Mouse (Mus musculus): ENCODE results near the gene Lgals3. TPM values are rescaled to one million over a fixed set of nuclear protein-coding genes. Genes with fewer than 3 reads are reported as not detected.

Gene Lgals3
- polyA plus RNA-seq, 1 experiment from 2014 or later: 43.7 TPM

DNA sequence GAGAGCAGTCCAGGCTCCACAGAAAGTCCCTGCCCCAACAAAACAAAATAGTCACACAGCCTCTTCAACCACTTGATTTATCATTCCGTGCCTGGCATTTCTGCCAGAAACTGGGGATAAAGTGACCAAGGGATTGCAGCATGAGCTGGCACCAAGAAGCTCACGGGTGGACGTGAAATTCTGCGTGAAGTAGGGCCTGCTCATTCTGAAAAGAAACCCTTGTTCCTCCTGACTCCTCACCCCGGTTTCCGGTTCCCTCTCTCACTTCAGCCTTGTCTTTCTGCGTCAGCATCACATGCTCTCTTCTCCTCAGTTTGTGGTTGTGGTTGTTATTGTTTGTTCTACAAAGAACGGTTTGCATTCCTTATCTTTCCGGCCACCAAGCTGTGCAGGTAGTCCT lies 5.7 kb upstream of the Lgals3 start:
- no peaks in the 10 kb centered on the region for H3K36me3 ChIP-seq (ENCODE audit: control insufficient read depth, insufficient read depth, low read length)
- 78% methylated on average over 9 of the region's 9 CpGs for WGBS

DNA sequence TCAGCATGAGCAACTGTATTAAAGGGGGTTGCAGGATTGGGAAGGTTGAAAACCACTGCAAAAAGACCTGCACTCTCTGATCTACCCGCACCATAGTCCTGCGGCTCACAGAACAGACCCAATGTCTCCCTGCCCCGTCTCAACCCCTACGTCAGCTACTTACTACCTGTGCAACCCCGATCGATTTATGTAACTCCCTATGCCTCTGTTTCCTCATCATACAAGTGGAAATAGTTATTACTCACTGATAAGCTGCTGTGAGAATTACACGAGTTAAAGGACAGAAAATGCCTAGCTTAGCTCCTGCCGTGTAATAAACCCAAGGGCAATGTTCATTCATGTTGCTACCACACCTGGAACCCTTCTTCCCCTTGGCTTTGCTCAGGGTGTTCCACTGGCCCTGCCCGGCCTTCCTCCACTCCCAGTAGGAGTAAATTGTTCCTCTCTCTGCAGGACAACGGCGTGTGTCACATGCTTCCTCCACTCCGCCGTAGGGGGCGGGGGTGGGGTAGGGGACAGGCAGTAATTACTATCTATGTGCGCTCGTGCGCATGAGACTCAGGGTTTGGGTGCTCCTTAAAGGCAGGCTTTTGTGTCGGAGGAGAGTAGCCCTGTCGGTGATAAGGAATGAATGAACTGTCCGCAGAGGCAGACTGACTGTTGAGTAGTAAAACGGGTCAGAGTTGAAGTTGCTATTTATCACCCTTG lies 2.7 kb upstream of the Lgals3 start:
- ATAC-seq: peak; percentile 93
- Histone ChIP-seq H3K27ac (ENCODE audit: low read length) (peak overlapping the region; percentile 87), H3K27me3 (replicated peaks; ENCODE audit: control insufficient read depth, insufficient read depth, low read length) (no peaks in the 10 kb centered on the region), H3K4me2 (ENCODE audit: low read depth, low read length) (peak overlapping the region; percentile 21; the same call in 1 of the 2 replicates), H3K9me3 (ENCODE audit: control insufficient read depth, low read length) (no peaks in the 10 kb centered on the region), H3K9ac (ENCODE audit: low read depth, low read length) (0 out of 2 replicates have a peak overlapping the region, but pooled peaks have one; percentile 31), H3K4me3 (ENCODE audit: low read length) (0 out of 2 replicates have a peak overlapping the region, but pooled peaks have one; percentile 3), H3K36me3 (ENCODE audit: control insufficient read depth, insufficient read depth, low read length) (no peaks in the 10 kb centered on the region), H3K4me1 (ENCODE audit: control insufficient read depth, insufficient read depth, low read length) (peaks cover 23% of the 10 kb centered on the region)
- WGBS: 28% methylated on average over 21 of the region's 21 CpGs

More for the DNA sequence above, 5.7 kb upstream of the Lgals3 start:
- no peaks in the 10 kb centered on the region for H3K9me3 ChIP-seq (ENCODE audit: control insufficient read depth, low read length)
- H3K4me2 ChIP-seq (ENCODE audit: low read depth, low read length): no peak overlapping the region
- H3K4me1 ChIP-seq (ENCODE audit: control insufficient read depth, insufficient read depth, low read length): peaks cover 18% of the 10 kb centered on the region
- ATAC-seq: no peak
- no peak overlapping the region for H3K27ac ChIP-seq (ENCODE audit: low read length)
- H3K27me3 ChIP-seq (replicated peaks; ENCODE audit: control insufficient read depth, insufficient read depth, low read length): no peaks in the 10 kb centered on the region
- H3K9ac ChIP-seq (ENCODE audit: low read depth, low read length): no peak overlapping the region
- no peak overlapping the region for H3K4me3 ChIP-seq (ENCODE audit: low read length)

DNA sequence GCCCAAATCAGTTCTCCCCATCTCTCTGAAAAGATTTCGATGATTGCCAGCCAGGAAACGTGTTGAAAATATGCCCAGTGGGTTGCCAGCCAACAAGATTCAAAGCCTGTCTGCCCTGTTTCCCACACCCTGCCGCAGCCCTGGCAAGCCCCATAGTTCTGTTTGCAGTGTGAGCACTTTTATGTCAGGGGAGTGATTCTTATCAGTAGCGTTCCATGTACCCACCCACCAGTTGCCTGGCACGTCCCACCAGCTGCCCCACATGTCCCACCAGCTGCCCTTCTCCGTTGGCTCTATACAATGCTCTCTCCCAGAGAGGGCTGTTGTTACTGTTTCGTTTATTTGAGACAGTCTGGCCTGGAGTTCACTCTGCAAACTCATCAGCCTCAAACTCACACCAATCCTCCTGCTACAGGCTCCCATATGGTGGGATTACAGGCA lies 650 bp upstream of the Lgals3 start:
- H3K4me1 ChIP-seq (ENCODE audit: control insufficient read depth, insufficient read depth, low read length): peaks cover 24% of the 10 kb centered on the region
- 31% methylated on average over 7 of the region's 7 CpGs for WGBS
- peak; percentile 11 for ATAC-seq
- H3K36me3 ChIP-seq (ENCODE audit: control insufficient read depth, insufficient read depth, low read length): no peaks in the 10 kb centered on the region
- H3K27ac ChIP-seq (ENCODE audit: low read length): peak overlapping the region; percentile 87
- H3K4me3 ChIP-seq (ENCODE audit: low read length): no peak overlapping the region
- no peaks in the 10 kb centered on the region for H3K27me3 ChIP-seq (replicated peaks; ENCODE audit: control insufficient read depth, insufficient read depth, low read length)
- H3K4me2 ChIP-seq (ENCODE audit: low read depth, low read length): no peak overlapping the region
- no peaks in the 10 kb centered on the region for H3K9me3 ChIP-seq (ENCODE audit: control insufficient read depth, low read length)
- H3K9ac ChIP-seq (ENCODE audit: low read depth, low read length): no peak overlapping the region

DNA sequence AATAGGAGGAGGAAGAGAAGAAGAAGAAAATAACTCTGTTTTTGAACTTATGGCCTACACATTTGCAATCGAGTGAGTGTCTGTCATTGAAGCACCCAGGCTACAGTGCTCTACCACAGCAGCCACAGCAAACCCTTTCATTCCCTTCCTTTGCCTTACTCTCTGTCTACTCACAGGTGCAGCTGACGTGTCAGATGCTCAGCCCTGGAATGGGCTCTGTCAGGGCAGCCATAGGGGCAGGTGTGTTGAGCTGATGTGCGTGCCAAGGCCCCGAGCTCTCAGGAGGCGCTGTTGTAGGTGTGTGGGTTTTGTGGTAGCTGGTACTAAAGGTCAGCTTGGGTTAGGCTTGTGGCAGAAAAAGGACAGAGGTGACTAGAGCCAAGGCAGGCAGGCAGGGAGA lies 2.2 kb downstream of the Lgals3 start:
- H3K27ac ChIP-seq (ENCODE audit: low read length): no peak overlapping the region
- peaks cover 34% of the 10 kb centered on the region for H3K4me1 ChIP-seq (ENCODE audit: control insufficient read depth, insufficient read depth, low read length)
- H3K4me2 ChIP-seq (ENCODE audit: low read depth, low read length): no peak overlapping the region
- H3K36me3 ChIP-seq (ENCODE audit: control insufficient read depth, insufficient read depth, low read length): no peaks in the 10 kb centered on the region
- peaks cover 8% of the 10 kb centered on the region; the same call in 1 of the 2 replicates for H3K27me3 ChIP-seq (replicated peaks; ENCODE audit: control insufficient read depth, insufficient read depth, low read length)
- no peak overlapping the region for H3K4me3 ChIP-seq (ENCODE audit: low read length)
- no peaks in the 10 kb centered on the region for H3K9me3 ChIP-seq (ENCODE audit: control insufficient read depth, low read length)
- 87% methylated on average over 5 of the region's 5 CpGs for WGBS
- ATAC-seq: no peak
- no peak overlapping the region for H3K9ac ChIP-seq (ENCODE audit: low read depth, low read length)

DNA sequence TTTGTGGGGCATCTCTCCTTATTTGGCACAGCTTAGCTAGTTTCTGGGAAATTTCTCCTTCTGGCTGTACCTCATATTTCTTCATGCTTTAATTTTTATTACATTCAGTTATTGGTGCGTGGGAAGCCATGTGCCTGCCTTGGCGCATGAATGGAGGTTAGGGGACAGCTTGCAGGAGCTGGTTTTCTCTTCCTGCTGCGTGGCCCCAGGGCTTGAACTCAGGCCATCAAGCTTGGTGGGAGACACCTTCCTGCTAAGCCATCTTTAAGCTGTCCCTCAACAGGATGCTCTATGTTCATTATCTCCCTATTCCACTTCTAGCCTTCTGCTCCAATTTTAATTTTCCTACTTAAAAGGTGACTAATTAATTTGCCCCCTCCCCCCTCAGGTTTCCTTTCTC lies 3.2 kb downstream of the Lgals3 start:
- peaks cover 33% of the 10 kb centered on the region for H3K4me1 ChIP-seq (ENCODE audit: control insufficient read depth, insufficient read depth, low read length)
- no peak overlapping the region for H3K9ac ChIP-seq (ENCODE audit: low read depth, low read length)
- H3K27ac ChIP-seq (ENCODE audit: low read length): no peak overlapping the region
- WGBS: 81% methylated on average over 3 of the region's 3 CpGs
- no peaks in the 10 kb centered on the region for H3K36me3 ChIP-seq (ENCODE audit: control insufficient read depth, insufficient read depth, low read length)
- H3K9me3 ChIP-seq (ENCODE audit: control insufficient read depth, low read length): no peaks in the 10 kb centered on the region
- peaks cover 8% of the 10 kb centered on the region; the same call in 1 of the 2 replicates for H3K27me3 ChIP-seq (replicated peaks; ENCODE audit: control insufficient read depth, insufficient read depth, low read length)
- H3K4me2 ChIP-seq (ENCODE audit: low read depth, low read length): no peak overlapping the region
- ATAC-seq: no peak
- H3K4me3 ChIP-seq (ENCODE audit: low read length): no peak overlapping the region

DNA sequence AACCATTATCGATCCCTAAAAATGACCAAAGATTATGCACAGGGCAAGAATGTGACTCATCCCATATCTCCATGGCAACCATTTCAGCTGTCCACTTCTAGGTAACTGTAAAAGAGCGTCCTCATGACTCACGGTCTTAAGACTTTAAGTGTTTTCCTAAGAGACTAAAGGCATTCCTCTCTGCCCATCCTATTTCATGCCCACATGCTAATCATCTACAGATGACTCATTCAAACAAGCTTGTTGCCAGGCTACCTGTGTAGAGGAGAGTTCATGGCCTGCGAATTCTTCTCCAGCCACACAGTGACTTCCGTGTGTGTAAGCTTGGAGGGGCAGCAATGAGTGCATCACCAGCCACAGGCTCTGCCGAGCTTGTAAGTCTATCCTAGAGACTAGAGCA lies 4.1 kb downstream of the Lgals3 start:
- no peaks in the 10 kb centered on the region for H3K9me3 ChIP-seq (ENCODE audit: control insufficient read depth, low read length)
- peak overlapping the region; percentile 59 for H3K27ac ChIP-seq (ENCODE audit: low read length)
- H3K4me1 ChIP-seq (ENCODE audit: control insufficient read depth, insufficient read depth, low read length): peaks cover 25% of the 10 kb centered on the region
- H3K4me2 ChIP-seq (ENCODE audit: low read depth, low read length): no peak overlapping the region
- peak; percentile 72 for ATAC-seq
- H3K9ac ChIP-seq (ENCODE audit: low read depth, low read length): no peak overlapping the region
- no peak overlapping the region for H3K4me3 ChIP-seq (ENCODE audit: low read length)
- WGBS: 51% methylated on average over 6 of the region's 6 CpGs
- H3K36me3 ChIP-seq (ENCODE audit: control insufficient read depth, insufficient read depth, low read length): no peaks in the 10 kb centered on the region
- H3K27me3 ChIP-seq (replicated peaks; ENCODE audit: control insufficient read depth, insufficient read depth, low read length): peaks cover 8% of the 10 kb centered on the region; the same call in 1 of the 2 replicates

DNA sequence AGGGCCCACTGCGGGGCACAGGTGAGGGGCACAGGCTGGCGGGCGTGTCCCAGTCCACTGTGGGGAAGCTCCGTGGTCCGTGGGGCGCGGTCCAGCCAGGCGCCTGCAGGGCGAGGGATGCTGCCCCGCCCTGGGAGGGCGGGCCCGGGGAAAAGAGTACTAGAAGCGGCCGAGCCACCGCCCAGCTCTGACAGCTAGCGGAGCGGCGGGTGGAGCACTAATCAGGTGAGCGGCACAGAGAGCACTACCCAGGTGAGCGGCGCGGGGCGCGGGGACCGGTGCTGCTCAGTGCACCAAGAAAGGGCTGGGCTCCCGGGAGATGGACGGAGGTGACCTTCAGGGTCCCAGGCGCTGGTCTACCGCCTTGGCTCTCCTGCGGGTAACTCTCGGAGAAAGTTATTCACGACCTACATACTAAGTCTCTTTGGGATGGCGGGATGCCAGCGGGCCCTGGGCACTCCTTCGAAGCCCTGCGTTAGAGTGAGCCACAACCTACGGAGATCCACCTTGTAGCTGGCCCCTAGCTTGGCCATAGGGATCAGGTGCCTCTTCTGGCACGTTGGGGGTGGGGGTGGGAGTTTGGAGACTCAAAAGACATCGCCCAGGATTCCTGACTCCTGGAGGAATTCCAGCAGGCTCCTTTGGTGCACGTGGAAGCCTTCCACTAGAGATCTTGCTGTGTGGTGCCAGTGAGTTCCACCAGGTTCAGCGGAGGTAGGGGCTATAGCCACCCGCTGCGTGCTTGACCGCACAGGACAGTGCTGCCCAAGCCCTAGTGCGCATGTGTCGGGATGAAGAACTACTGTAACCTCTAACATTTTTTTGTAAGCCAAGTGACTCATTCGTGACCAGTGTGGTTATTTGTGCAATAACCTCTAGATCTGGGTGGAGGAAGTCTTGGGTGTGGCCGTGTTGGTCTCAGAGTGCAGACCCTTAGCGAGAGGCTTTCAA lies 6.5 kb downstream of the Lgals3 start:
- peak overlapping the region; percentile 75 for H3K4me2 ChIP-seq (ENCODE audit: low read depth, low read length)
- H3K9me3 ChIP-seq (ENCODE audit: control insufficient read depth, low read length): no peaks in the 10 kb centered on the region
- H3K4me1 ChIP-seq (ENCODE audit: control insufficient read depth, insufficient read depth, low read length): peaks cover 18% of the 10 kb centered on the region
- H3K4me3 ChIP-seq (ENCODE audit: low read length): peak overlapping the region; percentile 41
- WGBS: 11% methylated on average over 48 of the region's 49 CpGs
- H3K27ac ChIP-seq (ENCODE audit: low read length): no peak overlapping the region
- H3K9ac ChIP-seq (ENCODE audit: low read depth, low read length): peak overlapping the region; percentile 43
- ATAC-seq: peak; percentile 82
- no peaks in the 10 kb centered on the region for H3K36me3 ChIP-seq (ENCODE audit: control insufficient read depth, insufficient read depth, low read length)
- H3K27me3 ChIP-seq (replicated peaks; ENCODE audit: control insufficient read depth, insufficient read depth, low read length): peaks cover 8% of the 10 kb centered on the region; the same call in 1 of the 2 replicates

DNA sequence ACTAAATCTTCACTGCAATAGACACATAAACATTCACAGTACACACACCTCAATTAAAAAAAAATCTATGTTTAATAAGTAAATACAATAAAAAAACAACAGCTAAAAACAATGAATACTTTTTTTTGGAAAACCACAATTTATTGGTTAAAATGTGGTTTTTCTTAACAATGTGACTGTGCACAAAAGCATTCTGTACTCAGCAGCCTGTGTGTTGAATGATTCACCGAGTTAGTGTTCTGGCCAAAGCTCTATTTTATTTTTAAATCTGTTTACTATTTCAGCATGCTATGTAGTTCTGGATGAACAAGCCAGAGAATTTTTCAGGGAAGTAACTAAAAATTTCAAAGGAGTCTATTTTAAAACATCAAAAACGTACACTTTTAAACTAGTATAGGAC lies 9.0 kb downstream of the Lgals3 start:
- H3K9ac ChIP-seq (ENCODE audit: low read depth, low read length): no peak overlapping the region
- H3K27ac ChIP-seq (ENCODE audit: low read length): no peak overlapping the region
- H3K4me3 ChIP-seq (ENCODE audit: low read length): no peak overlapping the region
- no peaks in the 10 kb centered on the region for H3K36me3 ChIP-seq (ENCODE audit: control insufficient read depth, insufficient read depth, low read length)
- H3K4me2 ChIP-seq (ENCODE audit: low read depth, low read length): no peak overlapping the region
- WGBS: 73% methylated on average over 2 of the region's 2 CpGs
- no peaks in the 10 kb centered on the region for H3K9me3 ChIP-seq (ENCODE audit: control insufficient read depth, low read length)
- peaks cover 18% of the 10 kb centered on the region for H3K4me1 ChIP-seq (ENCODE audit: control insufficient read depth, insufficient read depth, low read length)
- peaks cover 8% of the 10 kb centered on the region; the same call in 1 of the 2 replicates for H3K27me3 ChIP-seq (replicated peaks; ENCODE audit: control insufficient read depth, insufficient read depth, low read length)
- no peak for ATAC-seq

DNA sequence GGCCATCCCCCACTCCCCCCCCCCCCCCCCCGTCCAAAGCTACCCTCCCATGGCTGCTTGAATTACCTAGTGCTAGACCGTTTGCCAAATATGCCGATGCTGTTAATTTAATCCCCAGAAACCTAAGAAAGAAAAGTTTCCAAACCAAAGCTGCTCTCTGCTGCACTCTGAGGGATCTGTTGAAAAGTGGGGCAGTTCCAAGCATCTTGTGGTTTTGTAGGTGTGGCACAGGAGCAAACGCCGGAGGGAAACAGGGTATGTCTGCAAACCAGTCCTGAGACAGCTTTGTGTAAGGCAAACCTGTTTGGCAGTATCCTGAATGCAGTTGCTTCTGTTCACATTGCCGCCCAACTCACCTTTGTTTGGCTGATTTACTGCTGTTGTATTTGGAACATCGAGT lies 10.8 kb downstream of the Lgals3 start:
- ATAC-seq: no peak
- peaks cover 13% of the 10 kb centered on the region for H3K4me1 ChIP-seq (ENCODE audit: control insufficient read depth, insufficient read depth, low read length)
- H3K9me3 ChIP-seq (ENCODE audit: control insufficient read depth, low read length): no peaks in the 10 kb centered on the region
- no peak overlapping the region for H3K27ac ChIP-seq (ENCODE audit: low read length)
- no peak overlapping the region for H3K4me3 ChIP-seq (ENCODE audit: low read length)
- no peak overlapping the region for H3K4me2 ChIP-seq (ENCODE audit: low read depth, low read length)
- no peak overlapping the region for H3K9ac ChIP-seq (ENCODE audit: low read depth, low read length)
- WGBS: 84% methylated on average over 7 of the region's 7 CpGs
- no peaks in the 10 kb centered on the region for H3K36me3 ChIP-seq (ENCODE audit: control insufficient read depth, insufficient read depth, low read length)
- peaks cover 6% of the 10 kb centered on the region; the same call in 1 of the 2 replicates for H3K27me3 ChIP-seq (replicated peaks; ENCODE audit: control insufficient read depth, insufficient read depth, low read length)
